Mouse (Mus musculus) hindbrain, embryonic 16.5 days (tissue): ENCODE measurements around the gene Mindy4. TPM values are rescaled to one million over a fixed set of nuclear protein-coding genes. Genes with fewer than 3 reads are reported as not detected.

Source experiments
- ATAC-seq: fragments of 200-750 bp; cut with Nextera tagmentation; 2 replicates; pipeline ENCODE4 v1.8.0; 2017; ENCODE audit warnings: moderate TSS enrichment, moderate library complexity
- H3K27ac ChIP-seq: fragments of 300-500 bp; sonication (generic); 2 replicates; pipeline ENCODE4 v1.5.1; 2014; ENCODE audit warnings: low read depth, mild to moderate bottlenecking, control low read depth, low read length, moderate library complexity
- H3K27me3 ChIP-seq: fragments of 300-500 bp; sonication (generic); replicated peaks from 2 replicates; pipeline ENCODE4 v1.6.1; 2014; ENCODE audit warnings: low read length; ENCODE audit not compliant: control insufficient read depth, insufficient read depth
- H3K36me3 ChIP-seq: fragments of 300-500 bp; sonication (generic); 2 replicates; pipeline ENCODE4 v1.6.1; 2014; ENCODE audit warnings: mild to moderate bottlenecking, low read length, moderate library complexity, mixed read lengths; ENCODE audit not compliant: control insufficient read depth, insufficient read depth
- H3K4me1 ChIP-seq: fragments of 300-500 bp; sonication (generic); 2 replicates; pipeline ENCODE4 v1.6.1; 2014; ENCODE audit warnings: low read depth, low read length; ENCODE audit not compliant: control insufficient read depth, insufficient read depth
- H3K4me2 ChIP-seq: fragments of 300-500 bp; sonication (generic); 2 replicates; pipeline ENCODE4 v1.6.1; 2014; ENCODE audit warnings: mild to moderate bottlenecking, low read length, control low read depth, moderate library complexity
- H3K4me3 ChIP-seq: fragments of 300-500 bp; sonication (generic); 2 replicates; pipeline ENCODE4 v1.5.1; 2014; ENCODE audit warnings: mild to moderate bottlenecking, low read length, control low read depth, moderate library complexity
- H3K9ac ChIP-seq: fragments of 300-500 bp; sonication (generic); 2 replicates; pipeline ENCODE4 v1.6.1; 2014; ENCODE audit warnings: low read depth, mild to moderate bottlenecking, control low read depth, low read length, moderate library complexity
- H3K9me3 ChIP-seq: fragments of 300-500 bp; sonication (generic); 2 replicates; pipeline ENCODE4 v1.6.1; 2014; ENCODE audit warnings: mild to moderate bottlenecking, low read length, moderate library complexity; ENCODE audit not compliant: control insufficient read depth
- WGBS: fragments of 180-500 bp; shearing (Covaris S2); extraction: QIAGEN DNeasy Blood & Tissue Kit; methylation state at CpG from one replicate; pipeline ENCODE4 v1.1.7; 2014; 5-methylcytosine and 5-hydroxymethylcytosine counted together
- polyA plus RNA-seq: library from polyadenylated mRNA; unstranded; fragments of >200 nt; fragmentation: Nextera tagmentation; extraction: Ambion mirVana; gene quantifications from 2 replicates; pipeline ENCODE4 v1.2.1, GENCODE M21; 2015

The Mindy4 gene
- polyA plus RNA-seq, 1 experiment from 2014 or later, result 13.0 TPM

DNA sequence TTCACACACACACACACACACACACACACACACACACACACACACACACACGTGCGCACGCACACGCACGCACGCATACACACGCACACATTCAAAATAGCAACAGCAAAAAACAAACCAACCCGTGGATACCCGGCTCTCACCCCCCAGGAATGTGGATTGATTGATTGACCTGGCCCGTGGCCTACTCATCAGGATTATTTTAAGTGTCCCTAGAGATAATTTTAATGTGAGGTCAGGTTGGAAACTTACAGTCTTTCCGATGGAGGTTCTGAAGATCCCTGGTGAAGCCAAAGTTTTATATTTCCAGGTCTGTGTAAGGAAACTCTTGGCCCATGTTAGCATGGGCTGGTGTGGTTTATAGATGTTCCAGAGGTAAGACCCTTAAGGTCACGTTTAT is 59.0 kb downstream of the Mindy4 start:
- Histone ChIP-seq H3K27ac (no peak overlapping the region), H3K27me3 (no peaks in the 10 kb centered on the region), H3K4me2 (no peak overlapping the region), H3K4me3 (no peak overlapping the region), H3K9ac (no peak overlapping the region), H3K36me3 (no peaks in the 10 kb centered on the region; the same call in 1 of the 2 replicates), H3K9me3 (no peaks in the 10 kb centered on the region), H3K4me1 (no peaks in the 10 kb centered on the region)
- WGBS, result 89% methylated on average over 12 of the region's 12 CpGs
- ATAC-seq, result no peak

DNA sequence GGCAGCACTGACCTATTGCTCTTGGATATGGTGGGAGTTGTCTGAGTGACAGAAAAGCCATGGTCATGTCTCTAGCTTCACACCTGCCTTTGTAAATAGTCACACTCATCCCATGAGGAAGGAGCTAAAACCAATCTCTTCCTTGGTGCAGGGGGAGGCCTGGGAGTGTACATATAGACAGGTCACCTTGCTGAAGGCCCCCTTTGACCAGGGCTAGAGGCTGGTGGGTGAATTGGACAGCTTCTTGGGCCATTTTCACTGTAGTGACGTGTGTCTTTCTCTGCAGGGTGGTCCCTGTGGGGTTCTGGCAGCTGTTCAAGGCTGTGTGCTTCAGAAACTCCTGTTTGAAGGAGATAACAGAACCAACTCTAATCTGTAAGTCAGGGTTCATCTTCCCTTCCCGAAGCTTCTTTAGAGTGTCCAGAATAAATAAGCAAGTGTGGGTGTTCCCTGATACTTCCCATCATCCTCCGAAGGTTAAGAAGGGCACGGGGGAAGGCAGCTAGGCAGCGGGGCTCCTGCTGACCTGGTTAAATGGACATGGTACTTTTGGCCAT is 60.4 kb downstream of the Mindy4 start:
- ATAC-seq, result no peak
- Histone ChIP-seq H3K4me3 (no peak overlapping the region), H3K4me1 (no peaks in the 10 kb centered on the region), H3K4me2 (no peak overlapping the region), H3K36me3 (no peaks in the 10 kb centered on the region; the same call in 1 of the 2 replicates), H3K27ac (no peak overlapping the region), H3K27me3 (no peaks in the 10 kb centered on the region), H3K9ac (no peak overlapping the region), H3K9me3 (no peaks in the 10 kb centered on the region)
- WGBS, result 64% methylated on average over 5 of the region's 5 CpGs

DNA sequence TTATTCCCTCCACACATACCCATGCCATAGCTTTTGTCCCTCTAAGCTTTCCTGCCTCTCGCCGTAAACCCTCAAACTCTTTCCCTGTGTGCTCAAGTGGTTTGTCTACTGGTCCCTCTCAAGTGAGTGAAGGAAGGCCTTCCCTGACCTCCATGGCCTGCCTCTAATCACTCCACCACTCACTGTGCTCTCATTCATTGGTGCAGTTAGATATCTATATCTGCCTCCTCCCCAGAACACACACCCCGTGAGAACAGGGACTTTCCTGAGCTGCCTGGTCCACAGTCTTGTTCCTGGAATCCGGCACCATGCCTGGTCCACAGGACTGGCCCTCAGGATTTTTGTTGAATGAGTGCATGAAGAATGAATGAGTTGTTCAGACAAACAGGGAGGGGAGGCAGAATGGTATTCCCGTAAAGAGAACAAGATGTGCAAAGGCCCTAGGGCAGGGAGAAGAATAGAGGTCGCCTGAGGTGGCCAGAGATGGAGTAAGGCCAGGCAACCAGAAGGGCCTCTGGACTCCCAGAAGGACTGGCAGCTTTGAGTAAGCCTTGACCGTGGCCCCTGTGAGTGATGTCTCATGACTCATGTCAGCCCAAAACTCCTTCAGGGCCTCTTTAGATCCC is 61.7 kb downstream of the Mindy4 start:
- Histone ChIP-seq H3K4me1 (no peaks in the 10 kb centered on the region), H3K36me3 (no peaks in the 10 kb centered on the region; the same call in 1 of the 2 replicates), H3K27me3 (no peaks in the 10 kb centered on the region), H3K4me2 (no peak overlapping the region), H3K9ac (no peak overlapping the region), H3K27ac (no peak overlapping the region), H3K4me3 (no peak overlapping the region), H3K9me3 (no peaks in the 10 kb centered on the region)
- WGBS, result 92% methylated on average over 7 of the region's 7 CpGs
- no peak for ATAC-seq

DNA sequence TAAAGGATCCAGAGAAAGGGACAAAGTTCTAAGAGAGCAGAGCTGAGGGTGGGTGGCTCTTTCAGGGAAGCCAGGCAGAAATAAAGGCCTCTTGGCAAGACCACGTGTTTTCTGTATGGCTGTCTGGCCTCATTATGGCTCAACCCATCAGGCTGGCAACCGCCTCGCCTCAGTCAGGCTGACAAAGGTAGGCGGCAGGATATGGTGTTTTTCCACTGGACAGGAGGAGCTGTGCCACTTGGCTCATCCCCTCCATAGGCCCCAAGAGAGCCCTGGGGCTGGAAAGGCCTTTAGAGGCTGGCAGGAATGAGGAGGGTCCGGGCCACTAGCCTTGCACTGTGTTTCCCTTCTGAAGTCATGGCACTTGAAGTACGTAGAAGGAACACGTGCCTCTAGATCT is 69.8 kb downstream of the Mindy4 start:
- WGBS, result 43% methylated on average over 7 of the region's 7 CpGs
- H3K9ac ChIP-seq, result no peak overlapping the region
- ATAC-seq, result peak; percentile 94
- H3K4me3 ChIP-seq, result no peak overlapping the region
- H3K9me3 ChIP-seq, result no peaks in the 10 kb centered on the region
- no peaks in the 10 kb centered on the region for H3K36me3 ChIP-seq
- H3K4me1 ChIP-seq, result no peaks in the 10 kb centered on the region
- H3K4me2 ChIP-seq, result no peak overlapping the region
- no peaks in the 10 kb centered on the region for H3K27me3 ChIP-seq
- H3K27ac ChIP-seq, result 0 out of 2 replicates have a peak overlapping the region, but pooled peaks have one; percentile 37

DNA sequence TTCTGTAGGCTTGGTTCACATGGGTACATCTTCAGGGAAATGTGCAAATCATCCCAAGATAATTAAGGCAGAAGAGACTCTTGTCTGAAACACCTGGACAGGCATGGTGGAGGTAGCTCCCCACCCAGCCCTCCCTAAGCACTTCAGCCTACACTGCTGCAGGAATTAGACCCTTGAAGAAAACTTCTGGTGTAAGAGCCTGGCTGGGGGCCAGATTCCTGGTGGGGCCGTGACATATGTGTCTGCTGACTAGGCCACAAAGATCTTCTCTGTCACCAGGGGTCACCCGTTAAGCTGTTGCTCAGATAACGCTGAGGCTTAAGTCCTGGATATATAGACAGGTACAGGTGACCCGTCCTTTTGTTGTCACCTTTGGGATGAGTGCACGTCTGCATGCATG is 70.3 kb downstream of the Mindy4 start:
- Histone ChIP-seq H3K4me3 (no peak overlapping the region), H3K27ac (0 out of 2 replicates have a peak overlapping the region, but pooled peaks have one; percentile 37), H3K4me2 (no peak overlapping the region), H3K27me3 (no peaks in the 10 kb centered on the region), H3K9me3 (no peaks in the 10 kb centered on the region), H3K9ac (no peak overlapping the region), H3K36me3 (no peaks in the 10 kb centered on the region), H3K4me1 (no peaks in the 10 kb centered on the region)
- ATAC-seq, result no peak
- WGBS, result 67% methylated on average over 5 of the region's 5 CpGs

DNA sequence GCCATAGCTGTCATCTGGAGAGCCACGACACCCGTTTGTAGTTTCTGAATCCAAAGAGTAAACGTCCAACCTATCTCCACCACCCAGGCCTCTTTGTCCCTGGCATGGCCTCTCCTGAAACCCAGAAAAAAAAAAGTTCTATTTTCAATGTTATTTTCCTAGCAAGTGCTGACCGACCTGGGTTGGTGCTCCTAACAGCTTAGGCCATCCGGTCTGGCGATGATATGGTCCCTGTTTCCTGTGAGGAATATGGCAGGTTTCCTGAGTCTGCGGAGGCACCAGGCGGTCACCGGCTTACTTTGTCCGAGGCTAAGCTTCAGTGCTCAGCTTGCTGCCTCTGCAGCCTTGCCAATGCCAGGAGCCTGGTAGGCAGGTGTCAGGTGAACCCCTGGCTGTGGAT is 71.8 kb downstream of the Mindy4 start:
- Histone ChIP-seq H3K9ac (no peak overlapping the region), H3K4me3 (no peak overlapping the region), H3K27me3 (no peaks in the 10 kb centered on the region), H3K27ac (no peak overlapping the region), H3K36me3 (no peaks in the 10 kb centered on the region), H3K4me1 (no peaks in the 10 kb centered on the region), H3K4me2 (no peak overlapping the region), H3K9me3 (no peaks in the 10 kb centered on the region)
- no peak for ATAC-seq
- 92% methylated on average over 10 of the region's 10 CpGs for WGBS

DNA sequence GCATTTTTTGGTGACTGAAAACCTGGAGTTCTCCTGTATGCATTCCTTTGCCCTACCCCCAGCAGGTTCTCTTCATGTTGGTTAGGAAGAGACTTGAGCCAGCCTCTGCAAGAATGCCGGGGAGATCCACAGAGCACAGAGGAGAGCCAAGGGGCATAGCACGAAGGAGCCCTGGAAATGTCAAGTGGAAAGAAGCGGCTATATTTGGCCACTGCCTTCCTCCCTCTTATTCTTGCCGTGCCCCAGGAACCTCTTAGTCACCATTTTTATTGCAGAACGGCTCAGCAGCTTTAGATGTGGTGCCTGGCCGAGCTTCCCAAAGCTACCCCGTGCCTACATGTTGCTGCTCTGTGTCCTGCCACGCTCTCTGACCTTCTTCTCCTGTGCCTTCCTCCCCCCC is 72.6 kb downstream of the Mindy4 start:
- ATAC-seq, result no peak
- Histone ChIP-seq H3K27me3 (no peaks in the 10 kb centered on the region), H3K9ac (no peak overlapping the region), H3K4me3 (no peak overlapping the region), H3K9me3 (no peaks in the 10 kb centered on the region), H3K4me2 (no peak overlapping the region), H3K4me1 (no peaks in the 10 kb centered on the region), H3K27ac (no peak overlapping the region), H3K36me3 (no peaks in the 10 kb centered on the region)
- WGBS, result 76% methylated on average over 8 of the region's 8 CpGs

DNA sequence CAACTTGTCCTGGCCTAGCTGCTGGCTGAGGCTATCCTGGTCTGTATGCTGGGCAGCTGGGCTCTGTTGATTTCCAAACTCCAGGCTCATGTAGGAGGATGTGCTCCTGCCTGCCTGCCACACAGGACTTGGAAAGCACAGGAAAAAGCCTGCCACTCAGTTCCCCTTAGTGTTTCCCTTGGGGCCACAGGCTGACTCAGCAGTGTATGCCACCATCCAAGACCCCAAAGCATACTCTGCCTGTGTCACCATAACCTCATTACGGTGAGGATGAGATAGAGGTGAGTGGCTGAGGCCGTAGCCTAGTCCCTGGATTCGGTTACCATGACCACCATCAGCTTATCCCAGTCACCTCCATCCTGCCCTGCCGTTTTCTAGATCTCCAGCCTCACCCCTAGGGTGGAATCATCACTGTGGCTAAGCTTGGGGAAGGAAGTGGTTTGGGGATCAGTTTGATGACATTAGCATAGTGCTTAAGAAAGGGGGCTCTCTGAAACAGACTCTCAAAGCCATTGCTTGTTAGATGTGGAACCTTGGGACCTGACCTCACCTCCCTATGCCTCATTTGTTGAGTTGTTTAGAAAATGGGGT is 73.6 kb downstream of the Mindy4 start:
- Histone ChIP-seq H3K27ac (no peak overlapping the region), H3K27me3 (no peaks in the 10 kb centered on the region), H3K9me3 (no peaks in the 10 kb centered on the region), H3K36me3 (no peaks in the 10 kb centered on the region), H3K4me1 (no peaks in the 10 kb centered on the region), H3K4me3 (no peak overlapping the region), H3K4me2 (no peak overlapping the region), H3K9ac (no peak overlapping the region)
- ATAC-seq, result no peak
- WGBS, result 82% methylated on average over 4 of the region's 4 CpGs

DNA sequence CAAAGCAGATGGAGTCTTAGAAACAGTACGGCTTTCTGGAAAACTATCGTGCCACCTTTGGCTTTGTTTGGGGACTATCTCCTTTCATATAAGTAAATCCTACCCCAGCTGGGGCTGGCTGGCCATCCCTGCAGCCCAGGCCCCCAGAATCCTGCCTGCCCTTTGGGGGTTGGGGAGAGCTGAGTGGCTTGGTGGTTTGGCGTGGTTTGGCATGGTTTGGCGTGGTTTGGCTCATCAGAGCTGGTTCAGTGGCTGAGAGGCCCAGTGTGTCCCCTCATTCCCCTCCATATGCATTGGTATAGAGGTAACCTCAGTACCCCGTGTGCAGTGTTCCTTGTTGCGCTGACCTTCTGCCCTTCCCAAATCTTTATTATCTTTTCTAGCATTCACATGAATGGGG is 74.9 kb downstream of the Mindy4 start:
- WGBS, result 88% methylated on average over 6 of the region's 6 CpGs
- ATAC-seq, result no peak
- Histone ChIP-seq H3K4me1 (no peaks in the 10 kb centered on the region), H3K27me3 (no peaks in the 10 kb centered on the region), H3K4me3 (no peak overlapping the region), H3K9me3 (no peaks in the 10 kb centered on the region), H3K36me3 (no peaks in the 10 kb centered on the region), H3K27ac (no peak overlapping the region), H3K9ac (no peak overlapping the region), H3K4me2 (no peak overlapping the region)
